Comparison of ENCODE assay signal across 14 mouse cellular contexts in genomic region chr13:103822270-103822669, GRCm38 (mm10).
"Had no signal": no experiment of that assay in that cellular context is flagged by ENCODE, and none has a peak within 500 bp of the region (broad histone marks: within the 10 kb centered on the region; RNA-seq: fewer than 3 reads in every experiment).

No protein-coding gene starts in this region.

- ATAC-seq: hindbrain, postnatal 0 days; intestine, embryonic 15.5 days; intestine, postnatal 0 days; liver, embryonic 12.5 days had no signal

- DNase-seq: gastrocnemius, postnatal 14 days; heart, adult 18-20 months; heart, postnatal 14 days; heart, postnatal 36 days; kidney, adult 18-20 months; kidney, adult 8-10 months; kidney, postnatal 10 days; kidney, postnatal 25 days; kidney, postnatal 4 days; left cerebral cortex, postnatal 4 days had no signal
